Mouse (Mus musculus) lung, adult 2 months (tissue): ENCODE results near the gene Gsto2.
A peak's percentile ranks its signal among the peaks of the same experiment; 100 is the strongest.

Experiments
- CTCF ChIP-seq: fragments of 200-500 bp; IDR thresholded peaks from 2 replicates; pipeline ENCODE4 v1.5.1; 2011; ENCODE audit warnings: mild to moderate bottlenecking, low read length, control low read depth; ENCODE audit not compliant: insufficient read depth
- POLR2A ChIP-seq: fragments of 200-500 bp; IDR thresholded peaks from 2 replicates; pipeline ENCODE4 v1.6.1; 2011; ENCODE audit warnings: low read depth, mild to moderate bottlenecking, control low read depth, low read length, borderline replicate concordance; ENCODE audit errors: extremely low read depth

- TF ChIP-seq CTCF = peak; percentile 49
- no peak for TF ChIP-seq POLR2A
Measured at GRCm38 (mm10) chr19:47900012-47900411, 34.7 kb downstream of the Gsto2 start.
